Mouse (Mus musculus): ENCODE data around the gene Tex46. TPM values are rescaled to one million over a fixed set of nuclear protein-coding genes. Genes with fewer than 3 reads are reported as not detected.

Tex46 gene
- polyA plus RNA-seq, 1 experiment from 2014 or later: not detected

DNA sequence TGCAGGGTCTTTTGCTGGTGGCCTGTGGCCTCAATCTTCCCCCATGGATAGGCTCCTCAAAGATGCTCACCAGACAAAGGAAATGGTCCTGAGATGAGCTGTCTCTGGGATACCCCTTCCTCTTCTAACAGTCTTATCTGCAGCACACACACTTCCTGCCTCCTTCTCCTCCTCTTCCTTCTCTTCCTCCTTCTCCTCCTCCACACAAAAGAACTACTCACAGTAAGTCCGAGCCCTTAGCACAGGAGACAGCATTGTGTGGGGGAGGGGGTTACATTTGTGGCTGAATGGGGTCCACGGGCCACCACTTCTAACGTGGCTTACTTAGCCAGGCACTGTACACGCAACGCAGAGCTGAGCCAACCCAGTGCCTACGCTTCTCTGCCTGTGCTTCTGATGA is 42.8 kb downstream of the Tex46 start:
- 64% methylated on average over 6 of the region's 6 CpGs for WGBS
- ATAC-seq: no peak
- no peak overlapping the region for H3K4me2 ChIP-seq
- H3K4me3 ChIP-seq: no peak overlapping the region
- H3K27ac ChIP-seq: peak overlapping the region; percentile 80
- H3K36me3 ChIP-seq (ENCODE audit: poor library complexity, severe bottlenecking): peaks cover 49% of the 10 kb centered on the region
- peaks cover 30% of the 10 kb centered on the region for H3K4me1 ChIP-seq
- H3K9ac ChIP-seq: no peak overlapping the region
- no peaks in the 10 kb centered on the region for H3K27me3 ChIP-seq
- no peaks in the 10 kb centered on the region for H3K9me3 ChIP-seq (replicated peaks)

GRCm38 (mm10) chr4:136653692-136654234 is 43.5 kb downstream of the Tex46 start:
- Histone ChIP-seq H3K9me3 (replicated peaks) (no peaks in the 10 kb centered on the region), H3K9ac (no peak overlapping the region), H3K27me3 (no peaks in the 10 kb centered on the region), H3K27ac (peak overlapping the region; percentile 80), H3K4me3 (no peak overlapping the region), H3K4me1 (peaks cover 30% of the 10 kb centered on the region), H3K4me2 (no peak overlapping the region), H3K36me3 (ENCODE audit: poor library complexity, severe bottlenecking) (peaks cover 57% of the 10 kb centered on the region)
- no peak for ATAC-seq
- WGBS: 91% methylated on average over 10 of the region's 10 CpGs

GRCm38 (mm10) chr4:136657914-136658313 is 47.7 kb downstream of the Tex46 start:
- Histone ChIP-seq H3K36me3 (ENCODE audit: poor library complexity, severe bottlenecking) (peaks cover 89% of the 10 kb centered on the region), H3K27me3 (no peaks in the 10 kb centered on the region), H3K4me1 (peaks cover 4% of the 10 kb centered on the region), H3K4me2 (no peak overlapping the region), H3K27ac (no peak overlapping the region), H3K4me3 (no peak overlapping the region), H3K9me3 (replicated peaks) (no peaks in the 10 kb centered on the region), H3K9ac (no peak overlapping the region)
- WGBS: 83% methylated on average over 3 of the region's 3 CpGs
- ATAC-seq: no peak

Small RNAs within 50 kb of the gene (microRNA-seq; reads per million reads assigned to microRNA genes)
- gene Gm22180: not detected

Other genes with a start within 250 kb of the Tex46 start
- gene Htr1d, start 186.9 kb upstream of the Tex46 start, polyA plus RNA-seq (2015; fragmentation: Nextera tagmentation; extraction: Ambion mirVana): 0.37 and 0.38 TPM in 2 replicates
- 0.13 TPM in 1 of 2 replicates, not detected in the other for gene 6030445D17Rik, start 148.2 kb upstream of the Tex46 start, polyA plus RNA-seq (2015; fragmentation: Nextera tagmentation; extraction: Ambion mirVana)
- 91.1 and 99.1 TPM in 2 replicates for gene Luzp1, start 140.7 kb upstream of the Tex46 start, polyA plus RNA-seq (2015; fragmentation: Nextera tagmentation; extraction: Ambion mirVana)
- gene Kdm1a, start 7.7 kb upstream of the Tex46 start, polyA plus RNA-seq (2015; fragmentation: Nextera tagmentation; extraction: Ambion mirVana): 83.3 and 88.3 TPM in 2 replicates
- gene Lactbl1, start 12.2 kb downstream of the Tex46 start, polyA plus RNA-seq (2015; fragmentation: Nextera tagmentation; extraction: Ambion mirVana): not detected in 2 replicates
- gene Ephb2, start 225.6 kb downstream of the Tex46 start, polyA plus RNA-seq (2015; fragmentation: Nextera tagmentation; extraction: Ambion mirVana): 10.7 and 12.7 TPM in 2 replicates

Data from forebrain, embryonic 13.5 days (tissue).